Mouse (Mus musculus): ENCODE measurements around the gene Prc1.

DNA sequence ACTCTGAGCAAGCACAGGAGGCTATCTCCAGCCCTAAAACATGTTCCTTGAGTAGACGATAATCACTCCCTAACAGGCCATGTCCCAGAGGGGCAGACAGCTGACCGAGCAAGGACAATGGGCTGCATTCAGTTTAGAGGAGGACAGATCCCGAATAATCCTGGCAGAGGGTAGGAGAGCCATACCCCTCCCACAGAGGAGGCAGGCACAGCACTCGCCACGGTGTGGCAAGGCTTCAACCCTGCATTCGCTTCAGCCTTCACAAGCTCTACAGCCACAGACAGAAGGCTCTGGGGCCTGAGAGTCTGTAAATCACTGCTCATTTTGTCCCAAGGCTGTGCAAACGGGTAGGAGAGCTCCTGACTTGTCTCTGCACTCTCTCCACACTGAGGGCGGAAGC is 62.9 kb downstream of the Prc1 start:
- TF ChIP-seq POLR2A (IDR thresholded peaks at IDR 0.05; ENCODE audit: low read depth, low read length) (no peak), CTCF (conservative IDR thresholded peaks at IDR 0.05; ENCODE audit: insufficient read depth, insufficient read length, low read depth, low read length) (no peak)
